Mouse (Mus musculus) forebrain, postnatal 0 days (tissue): ENCODE measurements at regions not wholly inside any gene's neighbourhood (a gene's known extent, or its start where the extent isn't known, plus 50 kb on each side); places are given as distances from the start of the nearest gene placed in this dataset. TPM values are rescaled to one million over a fixed set of nuclear protein-coding genes. Genes with fewer than 3 reads are reported as not detected.

ENCODE experiments used
- ATAC-seq: fragments of 200-750 bp; cut with Nextera tagmentation; 2 replicates; pipeline ENCODE4 v1.8.0; 2017; ENCODE audit warnings: mild to moderate bottlenecking, moderate library complexity
- DNase-seq: peaks from one replicate; pipeline ENCODE4 v3.0.0-alpha.2; 2015
- H3K27ac ChIP-seq: fragments of 300-500 bp; sonication (generic); 2 replicates; pipeline ENCODE4 v1.5.1; 2014; ENCODE audit warnings: low read depth, mild to moderate bottlenecking, antibody characterized with exemption, low read length, moderate library complexity, mixed read lengths
- H3K27me3 ChIP-seq: fragments of 300-500 bp; sonication (generic); 2 replicates; pipeline ENCODE4 v1.6.1; 2014; ENCODE audit warnings: mild to moderate bottlenecking, low read length, mixed read lengths; ENCODE audit not compliant: insufficient read depth
- H3K36me3 ChIP-seq: fragments of 300-500 bp; sonication (generic); 2 replicates; pipeline ENCODE4 v1.6.1; 2014; ENCODE audit warnings: mild to moderate bottlenecking, moderate library complexity; ENCODE audit not compliant: insufficient read depth
- H3K4me1 ChIP-seq: fragments of 300-500 bp; sonication (generic); 2 replicates; pipeline ENCODE4 v1.6.1; 2014; ENCODE audit warnings: antibody characterized with exemption; ENCODE audit not compliant: insufficient read depth
- H3K4me2 ChIP-seq: fragments of 300-500 bp; sonication (generic); 2 replicates; pipeline ENCODE4 v1.6.1; 2014; ENCODE audit warnings: low read depth, mild to moderate bottlenecking, moderate library complexity
- H3K4me3 ChIP-seq: fragments of 300-500 bp; sonication (generic); 2 replicates; pipeline ENCODE4 v1.5.1; 2014; ENCODE audit warnings: low read depth, low read length, mixed read lengths
- H3K9ac ChIP-seq: fragments of 300-500 bp; sonication (generic); 2 replicates; pipeline ENCODE4 v1.6.1; 2014; ENCODE audit warnings: mild to moderate bottlenecking
- H3K9me3 ChIP-seq: fragments of 300-500 bp; sonication (generic); 2 replicates; pipeline ENCODE4 v1.6.1; 2016; ENCODE audit warnings: low read length
- CTCF ChIP-seq: sonication (generic); IDR thresholded peaks from 2 replicates; pipeline ENCODE4 v1.5.1; 2016; ENCODE audit warnings: antibody characterized with exemption, control low read depth, low read depth
- WGBS: fragments of 180-500 bp; shearing (Covaris S2); extraction: QIAGEN DNeasy Blood & Tissue Kit; methylation state at CpG from one replicate; pipeline ENCODE4 v1.1.7; 2014; 5-methylcytosine and 5-hydroxymethylcytosine counted together
- microRNA counts: library from miRNA; unstranded; fragments of <30 nt; microRNA quantifications from one replicate; lab custom pipeline; 2015
- microRNA-seq, 2 experiments: library from miRNA; unstranded; fragments of <30 nt; microRNA quantifications; one replicate each; pipeline ENCODE4; 2016

DNA sequence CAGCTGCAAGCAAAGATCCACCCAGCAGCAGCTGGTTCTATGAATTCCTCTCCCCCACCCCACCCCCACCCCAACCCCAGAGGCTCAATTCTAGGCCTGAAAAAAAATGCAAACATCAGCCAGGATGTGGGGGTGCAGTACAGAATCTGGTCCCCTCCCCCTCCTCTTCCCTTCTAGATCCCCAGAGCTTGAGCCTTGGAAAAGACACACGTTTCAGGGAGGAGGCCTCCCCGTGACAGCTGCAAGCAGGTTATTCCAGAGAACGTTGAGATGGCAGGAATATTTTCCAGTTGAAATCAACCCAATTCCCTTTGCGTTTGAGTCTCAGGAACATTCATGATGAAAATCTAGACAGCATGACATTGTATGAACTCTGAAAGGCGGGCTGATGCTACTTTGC, 86.2 kb upstream of the Cypt2 start:
- H3K4me1 ChIP-seq, result no peaks in the 10 kb centered on the region
- H3K9me3 ChIP-seq, result no peaks in the 10 kb centered on the region
- H3K4me3 ChIP-seq, result no peak overlapping the region
- ATAC-seq (no peak), DNase-seq (no peak)
- no peak overlapping the region for H3K27ac ChIP-seq
- H3K27me3 ChIP-seq, result no peaks in the 10 kb centered on the region
- WGBS, result 67% methylated on average over 5 of the region's 5 CpGs
- TF ChIP-seq CTCF, result no peak
- no peak overlapping the region for H3K4me2 ChIP-seq
- no peaks in the 10 kb centered on the region for H3K36me3 ChIP-seq
- no peak overlapping the region for H3K9ac ChIP-seq

DNA sequence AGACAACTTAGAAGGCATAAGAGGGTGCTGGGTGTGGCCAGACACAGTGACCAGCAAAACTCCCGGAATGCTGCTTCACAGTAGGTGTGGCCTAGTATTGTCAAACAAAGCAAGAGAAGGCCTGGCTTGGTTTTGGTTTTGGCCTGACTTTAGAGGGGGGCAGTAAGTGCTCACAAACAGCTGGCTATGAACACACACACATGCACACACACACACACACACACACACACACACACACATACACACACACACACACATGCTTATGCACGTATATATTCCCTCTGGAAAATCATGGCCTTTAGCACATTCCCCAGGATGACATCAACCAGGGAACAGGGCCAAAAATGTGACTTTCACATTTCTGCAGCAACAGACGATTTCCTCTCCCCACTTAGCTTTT, 78.6 kb upstream of the Cypt2 start:
- no peaks in the 10 kb centered on the region for H3K36me3 ChIP-seq
- no peak for ATAC-seq
- no peak overlapping the region for H3K4me3 ChIP-seq
- no peak overlapping the region for H3K9ac ChIP-seq
- H3K4me1 ChIP-seq, result no peaks in the 10 kb centered on the region
- H3K27me3 ChIP-seq, result no peaks in the 10 kb centered on the region
- 55% methylated on average over 3 of the region's 3 CpGs for WGBS
- no peaks in the 10 kb centered on the region for H3K9me3 ChIP-seq
- H3K27ac ChIP-seq, result no peak overlapping the region
- no peak for TF ChIP-seq CTCF
- H3K4me2 ChIP-seq, result no peak overlapping the region
- peak; percentile 1 for DNase-seq

MicroRNA genes in the stretch of these regions (microRNA counts, 519-probe panel; counts per million panel counts)
- not detected for microRNA mmu-miR-325 (lab: Ali Mortazavi, UCI)

Small RNA genes lying in the stretch of these regions (microRNA-seq; reads per million reads assigned to microRNA genes)
- gene Mir325, result 457 to 531 reads per million in 2 experiments
